Mouse (Mus musculus): ENCODE measurements around the gene 2200002D01Rik. TPM values are rescaled to one million over a fixed set of nuclear protein-coding genes. Genes with fewer than 3 reads are reported as not detected.

Gene 2200002D01Rik
- polyA plus RNA-seq, 1 experiment from 2014 or later, result 0.50 TPM

DNA sequence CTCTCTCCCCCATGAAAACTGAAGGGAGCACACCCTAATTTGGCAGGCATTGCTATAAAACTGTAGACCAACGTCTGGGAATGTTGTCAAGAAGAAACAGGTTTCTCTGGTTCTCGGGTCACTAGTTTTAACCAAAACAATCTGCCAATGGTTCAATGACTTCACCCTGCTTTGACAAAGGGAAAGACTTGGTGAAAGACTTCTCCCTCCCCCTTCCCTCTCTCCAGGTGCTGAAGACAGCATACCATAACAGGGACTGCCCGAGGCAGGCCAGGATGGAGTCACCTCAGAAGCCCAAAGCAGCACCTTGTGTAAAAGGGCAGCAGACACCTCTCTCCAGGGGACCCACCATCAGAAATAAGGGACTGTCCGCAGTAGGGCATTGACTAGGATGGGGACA, 18.7 kb upstream of the 2200002D01Rik start:
- Histone ChIP-seq H3K4me3 (ENCODE audit: low read depth, low read length) (no peak overlapping the region), H3K27ac (ENCODE audit: low read depth, low read length) (no peak overlapping the region), H3K27me3 (ENCODE audit: control insufficient read depth, insufficient read depth, low read length) (no peaks in the 10 kb centered on the region), H3K9ac (replicated peaks; ENCODE audit: low read depth, low read length) (no peak overlapping the region), H3K36me3 (ENCODE audit: control insufficient read depth, insufficient read depth, low read length) (no peaks in the 10 kb centered on the region), H3K4me2 (ENCODE audit: low read depth, low read length) (no peak overlapping the region), H3K9me3 (ENCODE audit: control insufficient read depth, low read length) (no peaks in the 10 kb centered on the region), H3K4me1 (ENCODE audit: control insufficient read depth, insufficient read depth, low read length) (no peaks in the 10 kb centered on the region)
- no peak for ATAC-seq (ENCODE audit: low read depth)
- WGBS, result 60% methylated on average over 4 of the region's 4 CpGs

DNA sequence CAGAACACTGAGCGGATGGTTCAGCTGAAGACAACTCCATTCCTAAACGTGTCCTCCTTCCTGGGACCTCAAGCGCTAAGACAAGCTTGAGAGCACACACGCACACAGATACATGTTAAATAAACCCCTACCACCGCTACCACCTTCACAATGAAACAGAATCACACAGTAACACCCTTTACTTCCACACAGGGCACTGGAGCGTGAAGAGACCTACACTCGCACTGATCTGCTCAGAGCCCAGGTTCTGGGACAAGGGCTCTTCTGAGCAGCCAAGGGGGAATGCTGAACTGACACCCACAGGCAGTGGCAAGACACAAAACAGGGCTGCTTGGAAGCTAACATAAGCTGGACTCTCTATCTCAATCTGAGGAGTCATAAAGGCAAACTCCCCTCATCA, 17.4 kb upstream of the 2200002D01Rik start:
- no peaks in the 10 kb centered on the region for H3K36me3 ChIP-seq (ENCODE audit: control insufficient read depth, insufficient read depth, low read length)
- ATAC-seq (ENCODE audit: low read depth), result no peak
- H3K9me3 ChIP-seq (ENCODE audit: control insufficient read depth, low read length), result no peaks in the 10 kb centered on the region
- H3K27me3 ChIP-seq (ENCODE audit: control insufficient read depth, insufficient read depth, low read length), result no peaks in the 10 kb centered on the region
- no peaks in the 10 kb centered on the region for H3K4me1 ChIP-seq (ENCODE audit: control insufficient read depth, insufficient read depth, low read length)
- H3K9ac ChIP-seq (replicated peaks; ENCODE audit: low read depth, low read length), result no peak overlapping the region
- H3K4me3 ChIP-seq (ENCODE audit: low read depth, low read length), result no peak overlapping the region
- H3K27ac ChIP-seq (ENCODE audit: low read depth, low read length), result no peak overlapping the region
- WGBS, result 85% methylated on average over 7 of the region's 7 CpGs
- H3K4me2 ChIP-seq (ENCODE audit: low read depth, low read length), result no peak overlapping the region

DNA sequence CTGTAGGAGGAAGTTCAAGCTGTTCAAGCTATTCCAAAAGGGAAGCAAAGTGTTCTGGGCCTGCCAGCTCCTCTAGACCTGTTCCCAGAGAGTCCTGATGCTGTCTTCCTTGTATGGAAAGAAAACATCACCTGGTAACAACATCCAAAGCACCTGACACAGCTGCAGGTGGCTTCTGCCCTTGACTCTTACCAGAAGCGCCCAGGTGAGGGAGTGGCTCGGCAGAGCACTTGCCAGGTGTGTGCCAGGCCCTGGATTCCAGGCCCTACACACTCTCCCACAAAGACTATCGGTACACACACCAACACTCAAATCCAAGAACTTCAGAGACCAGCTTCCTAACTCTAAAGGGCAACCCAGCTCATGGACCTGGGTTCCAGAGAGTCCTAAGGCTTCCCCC, 15.6 kb upstream of the 2200002D01Rik start:
- Histone ChIP-seq H3K36me3 (ENCODE audit: control insufficient read depth, insufficient read depth, low read length) (no peaks in the 10 kb centered on the region), H3K27me3 (ENCODE audit: control insufficient read depth, insufficient read depth, low read length) (no peaks in the 10 kb centered on the region), H3K27ac (ENCODE audit: low read depth, low read length) (no peak overlapping the region), H3K9me3 (ENCODE audit: control insufficient read depth, low read length) (no peaks in the 10 kb centered on the region), H3K4me1 (ENCODE audit: control insufficient read depth, insufficient read depth, low read length) (no peaks in the 10 kb centered on the region), H3K4me3 (ENCODE audit: low read depth, low read length) (no peak overlapping the region), H3K4me2 (ENCODE audit: low read depth, low read length) (no peak overlapping the region), H3K9ac (replicated peaks; ENCODE audit: low read depth, low read length) (no peak overlapping the region)
- 92% methylated on average over 3 of the region's 3 CpGs for WGBS
- ATAC-seq (ENCODE audit: low read depth), result no peak

DNA sequence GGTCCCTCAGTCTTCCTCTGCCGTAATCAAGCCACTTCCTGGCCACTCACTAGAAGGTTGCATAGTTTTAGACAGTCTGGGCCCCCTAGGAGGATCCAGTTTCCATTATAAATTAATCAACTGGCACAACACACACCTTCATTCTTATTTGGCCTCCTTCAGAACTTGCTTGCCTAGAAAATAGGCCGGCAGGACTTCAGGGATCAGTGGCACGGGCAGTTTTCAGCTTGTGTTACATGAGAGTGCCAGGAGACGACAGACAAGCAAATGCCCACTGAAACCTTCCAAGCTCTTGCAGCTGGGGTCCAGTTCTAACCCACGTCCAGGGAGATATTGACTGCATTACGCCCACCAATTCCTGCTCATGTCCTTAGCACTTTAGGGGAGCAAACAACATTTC, 13.9 kb upstream of the 2200002D01Rik start:
- no peaks in the 10 kb centered on the region for H3K9me3 ChIP-seq (ENCODE audit: control insufficient read depth, low read length)
- no peaks in the 10 kb centered on the region for H3K4me1 ChIP-seq (ENCODE audit: control insufficient read depth, insufficient read depth, low read length)
- H3K27ac ChIP-seq (ENCODE audit: low read depth, low read length), result no peak overlapping the region
- H3K27me3 ChIP-seq (ENCODE audit: control insufficient read depth, insufficient read depth, low read length), result no peaks in the 10 kb centered on the region
- no peak overlapping the region for H3K9ac ChIP-seq (replicated peaks; ENCODE audit: low read depth, low read length)
- no peak overlapping the region for H3K4me2 ChIP-seq (ENCODE audit: low read depth, low read length)
- no peak for ATAC-seq (ENCODE audit: low read depth)
- 87% methylated on average over 6 of the region's 6 CpGs for WGBS
- no peak overlapping the region for H3K4me3 ChIP-seq (ENCODE audit: low read depth, low read length)
- no peaks in the 10 kb centered on the region for H3K36me3 ChIP-seq (ENCODE audit: control insufficient read depth, insufficient read depth, low read length)

DNA sequence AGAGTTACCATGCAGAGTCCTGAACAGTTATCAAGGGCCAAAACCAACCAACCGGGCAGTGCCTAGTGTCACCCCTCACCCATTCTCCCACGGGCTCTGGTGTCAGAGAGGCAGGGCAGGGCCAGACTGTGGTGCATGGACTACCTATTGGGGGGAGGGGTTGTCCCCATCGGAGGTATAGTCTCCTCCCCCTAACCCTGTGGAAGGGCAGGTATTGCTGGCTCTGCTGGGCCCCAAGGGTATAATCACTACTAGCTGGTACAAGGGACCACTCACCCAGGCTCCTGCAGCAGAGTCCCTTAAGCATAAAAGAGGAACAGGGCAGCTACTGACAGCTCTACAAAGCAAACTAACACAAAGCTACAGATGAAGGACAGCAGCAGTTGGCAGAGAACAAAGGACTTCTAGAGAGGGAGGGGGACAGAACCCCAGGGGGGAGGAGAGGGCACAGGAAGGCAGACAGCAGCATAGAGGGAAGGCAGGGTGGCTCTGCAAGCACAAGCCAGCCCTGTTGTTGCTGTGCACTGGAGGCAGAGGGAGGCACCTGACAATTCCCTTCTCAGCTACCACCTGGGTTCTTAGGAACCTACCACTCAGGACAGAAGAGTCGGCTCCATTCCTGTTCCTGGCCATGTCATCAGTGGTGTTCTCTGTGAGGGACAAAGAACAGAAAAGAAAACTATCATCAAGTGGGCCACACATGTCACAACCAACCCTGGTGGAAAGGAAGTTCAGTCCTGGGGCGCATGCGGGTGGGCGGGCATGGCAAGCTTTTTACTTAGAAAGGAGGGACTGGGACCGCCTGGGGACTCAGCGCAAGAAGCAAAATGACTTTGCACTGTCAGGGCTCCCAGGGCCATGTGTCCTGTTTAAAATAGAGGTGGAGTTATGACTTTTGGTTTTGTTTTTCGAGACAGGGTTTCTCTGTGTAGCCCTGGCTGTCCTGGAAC, 11.8 kb upstream of the 2200002D01Rik start:
- no peak overlapping the region for H3K9ac ChIP-seq (replicated peaks; ENCODE audit: low read depth, low read length)
- WGBS, result 75% methylated on average over 10 of the region's 10 CpGs
- no peak for ATAC-seq (ENCODE audit: low read depth)
- H3K4me3 ChIP-seq (ENCODE audit: low read depth, low read length), result no peak overlapping the region
- H3K36me3 ChIP-seq (ENCODE audit: control insufficient read depth, insufficient read depth, low read length), result no peaks in the 10 kb centered on the region
- no peaks in the 10 kb centered on the region for H3K9me3 ChIP-seq (ENCODE audit: control insufficient read depth, low read length)
- H3K27ac ChIP-seq (ENCODE audit: low read depth, low read length), result no peak overlapping the region
- H3K4me2 ChIP-seq (ENCODE audit: low read depth, low read length), result no peak overlapping the region
- no peaks in the 10 kb centered on the region for H3K27me3 ChIP-seq (ENCODE audit: control insufficient read depth, insufficient read depth, low read length)
- no peaks in the 10 kb centered on the region for H3K4me1 ChIP-seq (ENCODE audit: control insufficient read depth, insufficient read depth, low read length)

DNA sequence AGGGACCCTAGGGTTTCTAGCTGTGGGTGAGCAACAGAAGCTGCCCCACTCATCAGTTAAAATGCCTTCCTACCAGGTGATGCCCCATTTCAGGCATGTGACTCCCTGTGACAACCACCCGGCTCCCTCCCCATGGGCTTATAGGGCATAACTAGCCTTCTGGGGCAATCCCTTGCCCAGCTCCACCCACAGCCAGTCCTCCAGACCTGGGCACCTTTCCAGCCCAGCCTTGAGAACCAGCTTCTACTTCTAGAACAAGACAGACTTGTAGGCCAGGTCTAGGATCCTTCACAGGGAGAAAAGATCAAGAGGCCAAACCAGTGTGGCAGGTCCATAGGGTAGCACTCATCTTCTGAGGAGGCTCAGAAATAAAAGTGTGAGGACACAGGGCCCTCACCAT, 9.1 kb upstream of the 2200002D01Rik start:
- no peak overlapping the region for H3K9ac ChIP-seq (replicated peaks; ENCODE audit: low read depth, low read length)
- H3K9me3 ChIP-seq (ENCODE audit: control insufficient read depth, low read length), result no peaks in the 10 kb centered on the region
- H3K27ac ChIP-seq (ENCODE audit: low read depth, low read length), result no peak overlapping the region
- ATAC-seq (ENCODE audit: low read depth), result no peak
- no peak overlapping the region for H3K4me2 ChIP-seq (ENCODE audit: low read depth, low read length)
- H3K4me3 ChIP-seq (ENCODE audit: low read depth, low read length), result no peak overlapping the region
- no peaks in the 10 kb centered on the region for H3K27me3 ChIP-seq (ENCODE audit: control insufficient read depth, insufficient read depth, low read length)
- 75% methylated on average over 1 of the region's 1 CpGs for WGBS
- H3K36me3 ChIP-seq (ENCODE audit: control insufficient read depth, insufficient read depth, low read length), result no peaks in the 10 kb centered on the region
- H3K4me1 ChIP-seq (ENCODE audit: control insufficient read depth, insufficient read depth, low read length), result no peaks in the 10 kb centered on the region

DNA sequence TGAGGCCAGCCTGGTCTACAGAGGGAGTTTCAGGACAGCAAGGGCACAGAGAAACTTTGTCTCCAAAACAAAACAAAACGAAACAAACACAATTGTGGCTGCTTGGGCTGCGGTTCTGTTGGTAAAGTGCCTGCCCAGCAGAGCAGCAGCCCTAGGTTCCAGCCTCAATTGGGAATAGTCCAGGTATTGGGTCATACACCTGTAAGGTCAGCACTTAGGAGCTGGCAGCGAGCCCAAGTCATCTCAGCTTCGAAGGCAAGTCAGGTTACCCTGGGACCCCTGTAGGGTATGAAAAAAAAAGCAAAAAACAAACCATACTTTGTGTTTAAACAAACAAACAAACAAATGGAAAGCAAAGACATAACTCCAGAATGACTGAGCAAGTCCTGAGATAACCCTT, 7.6 kb upstream of the 2200002D01Rik start:
- H3K9ac ChIP-seq (replicated peaks; ENCODE audit: low read depth, low read length), result no peak overlapping the region
- H3K9me3 ChIP-seq (ENCODE audit: control insufficient read depth, low read length), result no peaks in the 10 kb centered on the region
- WGBS, result 94% methylated on average over 4 of the region's 4 CpGs
- H3K36me3 ChIP-seq (ENCODE audit: control insufficient read depth, insufficient read depth, low read length), result no peaks in the 10 kb centered on the region
- H3K27me3 ChIP-seq (ENCODE audit: control insufficient read depth, insufficient read depth, low read length), result no peaks in the 10 kb centered on the region
- no peak overlapping the region for H3K4me3 ChIP-seq (ENCODE audit: low read depth, low read length)
- H3K4me1 ChIP-seq (ENCODE audit: control insufficient read depth, insufficient read depth, low read length), result no peaks in the 10 kb centered on the region
- no peak for ATAC-seq (ENCODE audit: low read depth)
- no peak overlapping the region for H3K4me2 ChIP-seq (ENCODE audit: low read depth, low read length)
- no peak overlapping the region for H3K27ac ChIP-seq (ENCODE audit: low read depth, low read length)

DNA sequence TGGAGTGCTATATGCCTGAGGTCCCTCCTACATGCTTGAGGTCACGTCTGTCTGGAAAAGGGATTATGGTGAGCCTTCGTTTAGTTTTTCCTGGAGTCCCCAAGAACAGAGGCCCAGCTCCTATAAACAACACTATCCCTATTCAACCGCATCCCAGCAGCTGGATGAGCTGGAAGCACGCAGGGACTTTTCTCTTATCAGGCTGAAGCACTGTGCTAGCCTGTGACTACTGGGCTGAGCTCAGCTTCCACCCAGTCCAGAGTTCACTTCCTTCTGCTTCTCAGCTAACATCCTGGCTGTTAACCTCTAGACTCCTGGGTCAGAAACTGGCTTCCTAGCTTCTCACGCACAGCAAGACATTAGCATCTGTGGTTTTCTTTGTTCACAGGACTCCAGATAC, 5.6 kb upstream of the 2200002D01Rik start:
- Histone ChIP-seq H3K4me2 (ENCODE audit: low read depth, low read length) (no peak overlapping the region), H3K4me3 (ENCODE audit: low read depth, low read length) (no peak overlapping the region), H3K9ac (replicated peaks; ENCODE audit: low read depth, low read length) (no peak overlapping the region), H3K36me3 (ENCODE audit: control insufficient read depth, insufficient read depth, low read length) (no peaks in the 10 kb centered on the region), H3K4me1 (ENCODE audit: control insufficient read depth, insufficient read depth, low read length) (no peaks in the 10 kb centered on the region), H3K9me3 (ENCODE audit: control insufficient read depth, low read length) (no peaks in the 10 kb centered on the region), H3K27ac (ENCODE audit: low read depth, low read length) (no peak overlapping the region), H3K27me3 (ENCODE audit: control insufficient read depth, insufficient read depth, low read length) (no peaks in the 10 kb centered on the region)
- 62% methylated on average over 5 of the region's 5 CpGs for WGBS
- no peak for ATAC-seq (ENCODE audit: low read depth)

DNA sequence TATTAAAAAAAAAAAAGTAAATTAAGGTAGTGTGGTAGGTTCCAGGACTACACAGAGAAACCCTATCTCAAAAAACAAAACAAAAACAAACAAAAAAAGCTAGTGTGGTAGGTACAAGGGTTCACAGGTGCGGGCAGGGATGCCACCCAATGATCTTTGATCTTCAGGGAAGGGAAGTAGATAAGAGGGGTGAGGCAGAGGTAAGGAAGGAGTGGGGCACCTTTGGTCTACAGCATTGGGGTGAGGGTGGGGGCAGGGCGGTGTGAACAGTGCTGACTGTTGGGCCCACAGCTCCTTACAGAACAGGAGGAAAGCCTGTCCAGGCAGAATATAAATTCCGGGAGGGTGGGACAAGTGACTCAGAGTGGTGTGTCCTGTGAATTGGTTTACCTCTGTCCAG, 2.9 kb upstream of the 2200002D01Rik start:
- ATAC-seq (ENCODE audit: low read depth), result no peak
- H3K9ac ChIP-seq (replicated peaks; ENCODE audit: low read depth, low read length), result no peak overlapping the region
- no peaks in the 10 kb centered on the region for H3K36me3 ChIP-seq (ENCODE audit: control insufficient read depth, insufficient read depth, low read length)
- no peaks in the 10 kb centered on the region for H3K9me3 ChIP-seq (ENCODE audit: control insufficient read depth, low read length)
- H3K4me1 ChIP-seq (ENCODE audit: control insufficient read depth, insufficient read depth, low read length), result no peaks in the 10 kb centered on the region
- H3K27me3 ChIP-seq (ENCODE audit: control insufficient read depth, insufficient read depth, low read length), result peaks cover 5% of the 10 kb centered on the region; the same call in 1 of the 2 replicates
- no peak overlapping the region for H3K27ac ChIP-seq (ENCODE audit: low read depth, low read length)
- 87% methylated on average over 3 of the region's 3 CpGs for WGBS
- H3K4me3 ChIP-seq (ENCODE audit: low read depth, low read length), result no peak overlapping the region
- no peak overlapping the region for H3K4me2 ChIP-seq (ENCODE audit: low read depth, low read length)

Measured in neural tube, embryonic 14.5 days (tissue).